9 mouse cellular contexts compared by ENCODE assay signal in genomic region chr15:77834336-77835268, GRCm38 (mm10). TPM values are rescaled to one million over a fixed set of nuclear protein-coding genes. Genes with fewer than 3 reads are reported as not detected.
DNase-seq lines count a peak whose midpoint lies in the region; ATAC-seq and TF ChIP-seq lines count a peak whose summit lies in the region.
"Had no signal": no experiment of that assay in that cellular context is flagged by ENCODE, and none has a peak within 500 bp of the region (broad histone marks: within the 10 kb centered on the region; RNA-seq: fewer than 3 reads in every experiment).

No protein-coding gene starts in this region.

- H3K4me2 ChIP-seq in limb, embryonic 12.5 days = no peak overlapping the region
- H3K4me2 ChIP-seq in midbrain, postnatal 0 days (ENCODE audit: low read depth, low read length, poor library complexity, severe bottlenecking) = no peak overlapping the region
- H3K4me2 ChIP-seq: midbrain, embryonic 13.5 days had no signal

- no peak overlapping the region for H3K9ac ChIP-seq in MEL (ENCODE audit: control insufficient read depth, low read depth, low read length, poor library complexity, severe bottlenecking)
- no peak overlapping the region for H3K9ac ChIP-seq in limb, embryonic 12.5 days (replicated peaks)
- no peak overlapping the region for H3K9ac ChIP-seq in midbrain, postnatal 0 days (replicated peaks; ENCODE audit: low read length, poor library complexity, severe bottlenecking)
- H3K9ac ChIP-seq: midbrain, embryonic 13.5 days had no signal

- DNase-seq in heart, embryonic 10.5 days (ENCODE audit: low spot score) = no peak
- no peak for DNase-seq in heart, adult 18-20 months
- peak; percentile 31 for DNase-seq in MEL (ENCODE audit: low read depth, low spot score)
- DNase-seq in midbrain, postnatal 0 days (ENCODE audit: low spot score) = no peak
- DNase-seq in right cerebral cortex, adult 2 months (ENCODE audit: low spot score in 2 of 2) = no peak
- DNase-seq in embryo, embryonic 10.5 days (ENCODE audit: low spot score) = no peak

- 0 out of 2 replicates have a peak overlapping the region, but pooled peaks have one; percentile 8 for H3K4me3 ChIP-seq in heart, embryonic 10.5 days
- H3K4me3 ChIP-seq in MEL (ENCODE audit: control insufficient read depth in 1 of 2, insufficient read depth in 1 of 2, low read depth in 2 of 2, low read length in 2 of 2) = no peak overlapping the region
- H3K4me3 ChIP-seq in limb, embryonic 12.5 days (replicated peaks) = no peak overlapping the region
- 0 out of 2 replicates have a peak overlapping the region, but pooled peaks have one; percentile 6 for H3K4me3 ChIP-seq in small intestine, adult 2 months (ENCODE audit: low read depth, low read length)
- H3K4me3 ChIP-seq in midbrain, postnatal 0 days (ENCODE audit: low read depth, low read length) = no peak overlapping the region
- H3K4me3 ChIP-seq: midbrain, embryonic 13.5 days had no signal

- peaks cover 91% of the 10 kb centered on the region for H3K4me1 ChIP-seq in heart, embryonic 10.5 days
- H3K4me1 ChIP-seq in MEL (ENCODE audit: control insufficient read depth in 1 of 2, insufficient read depth in 2 of 2, low read length in 2 of 2) = peaks cover 35 to 79% of the 10 kb centered on the region in 2 experiments
- H3K4me1 ChIP-seq in limb, embryonic 12.5 days (replicated peaks) = peaks cover 80% of the 10 kb centered on the region
- H3K4me1 ChIP-seq in small intestine, adult 2 months (ENCODE audit: control insufficient read depth, insufficient read depth, insufficient read length, low read length) = peaks cover 71% of the 10 kb centered on the region
- peaks cover 3% of the 10 kb centered on the region; the same call in 1 of the 2 replicates for H3K4me1 ChIP-seq in midbrain, postnatal 0 days (ENCODE audit: insufficient read depth, low read length)

- peaks cover 28% of the 10 kb centered on the region for H3K36me3 ChIP-seq in heart, embryonic 10.5 days
- H3K36me3 ChIP-seq in MEL (ENCODE audit: control insufficient read depth in 1 of 2, insufficient read depth in 2 of 2, low read length in 2 of 2) = peaks cover 0 to 77% of the 10 kb centered on the region in 2 experiments; a peak in 2 of 4 replicates
- peaks cover 18% of the 10 kb centered on the region; the same call in 1 of the 2 replicates for H3K36me3 ChIP-seq in limb, embryonic 12.5 days
- H3K36me3 ChIP-seq in small intestine, adult 2 months (ENCODE audit: control insufficient read depth, insufficient read depth, low read length) = peaks cover 4% of the 10 kb centered on the region
- H3K36me3 ChIP-seq in midbrain, postnatal 0 days (ENCODE audit: insufficient read depth, low read length) = no peaks in the 10 kb centered on the region
- H3K36me3 ChIP-seq: midbrain, embryonic 13.5 days had no signal

- no peaks in the 10 kb centered on the region for H3K27me3 ChIP-seq in heart, embryonic 10.5 days (ENCODE audit: insufficient read depth, poor library complexity, severe bottlenecking)
- H3K27me3 ChIP-seq in MEL (ENCODE audit: control insufficient read depth in 1 of 2, insufficient read depth in 2 of 2, low read length in 2 of 2) = no peaks in the 10 kb centered on the region
- no peaks in the 10 kb centered on the region for H3K27me3 ChIP-seq in limb, embryonic 12.5 days
- H3K27me3 ChIP-seq in small intestine, adult 2 months (ENCODE audit: control insufficient read depth, insufficient read depth, low read length) = no peaks in the 10 kb centered on the region
- H3K27me3 ChIP-seq in midbrain, postnatal 0 days (ENCODE audit: insufficient read depth, low read length) = no peaks in the 10 kb centered on the region

- no peak for TF ChIP-seq RAD21 in MEL (IDR thresholded peaks at IDR 0.05; ENCODE audit: low read depth, low read length)

- H3K9me3 ChIP-seq in heart, embryonic 10.5 days = no peaks in the 10 kb centered on the region
- no peaks in the 10 kb centered on the region for H3K9me3 ChIP-seq in MEL (replicated peaks; ENCODE audit: insufficient read depth, low read length)
- no peaks in the 10 kb centered on the region for H3K9me3 ChIP-seq in limb, embryonic 12.5 days
- no peaks in the 10 kb centered on the region for H3K9me3 ChIP-seq in midbrain, postnatal 0 days (ENCODE audit: low read length)
- H3K9me3 ChIP-seq: midbrain, embryonic 13.5 days had no signal

- H3K79me2 ChIP-seq in MEL (ENCODE audit: control insufficient read depth, insufficient read depth, low read length, poor library complexity) = peaks cover 69% of the 10 kb centered on the region

- peak overlapping the region; percentile 94 for H3K27ac ChIP-seq in heart, embryonic 10.5 days
- peak overlapping the region; percentile 20; the same call in 1 of the 2 replicates for H3K27ac ChIP-seq in MEL (ENCODE audit: control insufficient read depth, low read depth, low read length)
- peak overlapping the region; percentile 25; the same call in 1 of the 2 replicates for H3K27ac ChIP-seq in limb, embryonic 12.5 days
- peak overlapping the region; percentile 79 for H3K27ac ChIP-seq in small intestine, adult 2 months (ENCODE audit: insufficient read depth, low read depth, low read length)
- H3K27ac ChIP-seq in midbrain, postnatal 0 days (ENCODE audit: low read depth, low read length) = no peak overlapping the region
- H3K27ac ChIP-seq: midbrain, embryonic 13.5 days had no signal

- WGBS in heart, embryonic 10.5 days = 74% methylated on average over 15 of the region's 15 CpGs
- WGBS in limb, embryonic 12.5 days = 56% methylated on average over 15 of the region's 15 CpGs
- whole genome bisulfite sequencing in small intestine, adult 2 months = 31% methylated on average over 15 of the region's 15 CpGs
- 79% methylated on average over 15 of the region's 15 CpGs for WGBS in midbrain, postnatal 0 days

- TF ChIP-seq CTCF in MEL (IDR thresholded peaks at IDR 0.05 in 2 of 3, conservative IDR thresholded peaks at IDR 0.05 in 1 of 3; ENCODE audit: control insufficient read depth in 1 of 3, insufficient read depth in 1 of 3, low read depth in 2 of 3, low read length in 3 of 3, poor library complexity in 1 of 3, severe bottlenecking in 1 of 3) = no peak
- TF ChIP-seq CTCF in small intestine, adult 2 months (IDR thresholded peaks at IDR 0.05; ENCODE audit: extremely low read depth, insufficient read length, insufficient replicate concordance, low read depth, low read length) = peak; percentile 21; the same call in 1 of the 2 replicates
- no peak for TF ChIP-seq CTCF in midbrain, postnatal 0 days (IDR thresholded peaks at IDR 0.05)

- no peak for TF ChIP-seq POLR2A in MEL (IDR thresholded peaks at IDR 0.05; ENCODE audit: control insufficient read depth in 1 of 2, insufficient read depth in 1 of 2, low read depth in 1 of 2, low read length in 2 of 2, poor library complexity in 1 of 2)
- no peak for TF ChIP-seq POLR2A in small intestine, adult 2 months (IDR thresholded peaks at IDR 0.05; ENCODE audit: low read depth, low read length)

- ATAC-seq in limb, embryonic 12.5 days (ENCODE audit: insufficient number of reproducible peaks, insufficient read depth, low FRiP score, low TSS enrichment, low read depth) = no peak
- no peak for ATAC-seq in midbrain, postnatal 0 days (ENCODE audit: low FRiP score)
- ATAC-seq: midbrain, embryonic 13.5 days had no signal

- no peak for TF ChIP-seq EP300 in MEL (IDR thresholded peaks at IDR 0.05; ENCODE audit: low read depth in 1 of 2, low read length in 2 of 2)

TF ChIP-seq in MEL, 35 proteins besides CTCF, POLR2A, EP300 and RAD21:
- TF ChIP-seq E2F4 (IDR thresholded peaks at IDR 0.05; ENCODE audit: borderline replicate concordance, low read depth, low read length) = no peak
- no peak for TF ChIP-seq TAL1 (IDR thresholded peaks at IDR 0.05; ENCODE audit: low read length)
- peak; percentile 34; the same call in 1 of the 2 replicates for TF ChIP-seq ZNF384 (IDR thresholded peaks at IDR 0.05; ENCODE audit: low read depth, low read length)

RNA-seq across cellular contexts. Expression of gene Myh9, which starts 7.4 kb away (rescaled TPM):
- polyA plus RNA-seq in heart, embryonic 10.5 days (2016; fragmentation: Nextera tagmentation; extraction: Ambion mirVana) = 34.5 and 37.5 TPM in 2 replicates
- 100 to 1,000 TPM; 117 to 119 TPM for total RNA-seq in heart, adult 18-20 months (2021)
- 59.3 and 65.1 TPM in 2 replicates for total RNA-seq in MEL (2012; rRNA removed)
- 100 to 1,000 TPM; 158 to 176 TPM for polyA plus RNA-seq in MEL (2012; ENCODE audit: insufficient read depth in 1 of 2, insufficient read length in 2 of 2, low read depth in 1 of 2, low replicate concordance in 2 of 2, missing spikeins in 1 of 2)
- polyA plus RNA-seq in limb, embryonic 12.5 days (2016; fragmentation: Nextera tagmentation; extraction: Ambion mirVana) = 40.0 and 43.1 TPM in 2 replicates
- 44.8 and 89.4 TPM in 2 replicates for polyA plus RNA-seq in small intestine, adult 2 months (2012; rRNA removed)
- total RNA-seq in midbrain, postnatal 0 days (2014; rRNA removed) = 26.9 and 30.8 TPM in 2 replicates
- polyA plus RNA-seq in midbrain, postnatal 0 days (2015; fragmentation: Nextera tagmentation; extraction: Ambion mirVana) = 6.4 and 8.2 TPM in 2 replicates

Comparison
In these comparisons a context has a peak if more than half of its experiments do, and no peak if none do; other contexts are left out.
1. H3K4me3 ChIP-seq: peak in heart, embryonic 10.5 days (single experiment) and small intestine, adult 2 months (single experiment); none in MEL (0 of 2), limb, embryonic 12.5 days (single experiment) and midbrain, postnatal 0 days (single experiment).